7 mouse cellular contexts compared by ENCODE assay signal in the genomic region with DNA sequence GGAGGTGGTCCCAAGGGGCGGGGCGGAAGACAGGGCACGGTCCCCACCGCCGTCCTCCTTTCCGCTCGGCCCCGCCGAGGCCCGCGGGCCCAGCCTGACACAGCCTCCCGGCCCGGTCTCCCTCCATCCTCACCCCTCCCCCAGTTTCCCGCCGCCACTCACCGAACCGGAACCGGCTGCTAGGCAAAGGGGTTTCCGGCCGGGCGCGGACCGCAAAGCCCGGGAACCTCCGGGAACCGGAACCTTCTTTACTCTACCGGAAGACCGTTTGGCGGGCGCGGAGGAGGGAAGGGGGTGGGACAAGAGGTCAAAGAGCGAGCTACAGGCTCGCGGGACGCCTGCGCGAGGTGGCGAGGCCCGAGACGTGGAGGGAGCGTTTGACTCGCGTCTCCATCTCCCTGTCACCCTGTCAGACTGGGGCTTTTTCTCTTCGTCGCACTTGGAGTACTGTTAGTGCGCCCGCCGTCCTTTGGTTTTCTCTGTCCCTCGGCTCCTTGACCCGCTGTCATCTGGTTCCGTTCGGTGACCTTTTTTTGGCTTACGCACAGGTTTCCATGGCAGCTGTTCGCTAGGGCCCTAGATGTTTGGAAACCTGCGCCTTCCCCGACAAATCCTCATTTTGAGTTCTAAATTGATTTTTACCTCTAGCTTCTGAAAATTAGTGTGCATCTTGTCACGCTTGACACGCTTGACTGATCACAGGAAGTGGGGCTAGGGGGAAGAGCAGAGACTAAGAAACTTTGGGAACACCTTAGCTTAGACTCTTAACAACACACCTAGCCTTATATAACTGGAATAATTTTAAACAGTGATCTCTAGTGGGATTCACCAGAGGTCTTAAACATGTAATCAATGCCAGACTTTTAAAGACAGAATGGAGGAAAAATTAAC. TPM values are rescaled to one million over a fixed set of nuclear protein-coding genes. Genes with fewer than 3 reads are reported as not detected.
DNase-seq lines count a peak whose midpoint lies in the region; ATAC-seq and TF ChIP-seq lines count a peak whose summit lies in the region.

A gene (minus strand): TSS at position 624 of the 891 bp plus-strand sequence.

- peak within 1 kb of the TSS; percentile 94 for H3K27ac ChIP-seq in intestine, postnatal 0 days (ENCODE audit: low read depth, low read length)
- peak within 1 kb of the TSS; percentile 95 for H3K27ac ChIP-seq in midbrain, embryonic 12.5 days (replicated peaks)
- peak within 1 kb of the TSS; percentile 98 for H3K27ac ChIP-seq in small intestine, adult 2 months (ENCODE audit: insufficient read depth, low read depth, low read length)

- peak; percentile 78; the same call in 1 of the 2 replicates for TF ChIP-seq POLR2A in small intestine, adult 2 months (IDR thresholded peaks at IDR 0.05; ENCODE audit: low read depth, low read length)

- under 1% methylated on average over 57 of the region's 58 CpGs for WGBS in intestine, postnatal 0 days
- WGBS in midbrain, embryonic 12.5 days = under 1% methylated on average over 58 of the region's 58 CpGs
- WGBS in small intestine, adult 2 months = under 1% methylated on average over 58 of the region's 58 CpGs

- peak within 1 kb of the TSS; percentile 80 for H3K4me2 ChIP-seq in intestine, postnatal 0 days (replicated peaks; ENCODE audit: low read depth)
- H3K4me2 ChIP-seq in midbrain, embryonic 12.5 days (replicated peaks) = peak within 1 kb of the TSS; percentile 87

- H3K9me3 ChIP-seq in intestine, postnatal 0 days (ENCODE audit: control insufficient read depth) = no peaks in the 10 kb centered on the region
- no peaks in the 10 kb centered on the region for H3K9me3 ChIP-seq in midbrain, embryonic 12.5 days

- no peaks in the 10 kb centered on the region for H3K4me1 ChIP-seq in intestine, postnatal 0 days (replicated peaks; ENCODE audit: control insufficient read depth, insufficient read depth, low read length)
- peaks cover 21% of the 10 kb centered on the region for H3K4me1 ChIP-seq in midbrain, embryonic 12.5 days
- no peaks in the 10 kb centered on the region for H3K4me1 ChIP-seq in small intestine, adult 2 months (ENCODE audit: control insufficient read depth, insufficient read depth, insufficient read length, low read length)

- peak; percentile 94 for DNase-seq in adrenal gland, adult 2 months
- peak; percentile 72 for DNase-seq in embryo, embryonic 11.5 days (ENCODE audit: low read depth, low spot score)
- DNase-seq in gastrocnemius, postnatal 4 days (ENCODE audit: low spot score in 2 of 2) = peak; percentile 80 to 89
- DNase-seq in left cerebral cortex, postnatal 4 days = peak; percentile 92

- peak within 1 kb of the TSS; percentile 83 for H3K9ac ChIP-seq in intestine, postnatal 0 days (ENCODE audit: low read depth, low read length)
- H3K9ac ChIP-seq in midbrain, embryonic 12.5 days (replicated peaks) = peak within 1 kb of the TSS; percentile 87

- peak; percentile 89 for ATAC-seq in intestine, postnatal 0 days
- peak; percentile 88 for ATAC-seq in midbrain, embryonic 12.5 days (ENCODE audit: low FRiP score, low read depth)

- no peak for TF ChIP-seq CTCF in intestine, postnatal 0 days (IDR thresholded peaks at IDR 0.05; ENCODE audit: low read depth)
- TF ChIP-seq CTCF in small intestine, adult 2 months (IDR thresholded peaks at IDR 0.05; ENCODE audit: extremely low read depth, insufficient read length, insufficient replicate concordance, low read depth, low read length) = no peak

- no peaks in the 10 kb centered on the region for H3K27me3 ChIP-seq in intestine, postnatal 0 days (replicated peaks; ENCODE audit: control insufficient read depth, insufficient read depth, low read length)
- no peaks in the 10 kb centered on the region for H3K27me3 ChIP-seq in midbrain, embryonic 12.5 days
- H3K27me3 ChIP-seq in small intestine, adult 2 months (ENCODE audit: control insufficient read depth, insufficient read depth, low read length) = no peaks in the 10 kb centered on the region

- peak within 1 kb of the TSS; percentile 96 for H3K4me3 ChIP-seq in intestine, postnatal 0 days (ENCODE audit: low read depth, low read length)
- peak within 1 kb of the TSS; percentile 91 for H3K4me3 ChIP-seq in midbrain, embryonic 12.5 days
- H3K4me3 ChIP-seq in small intestine, adult 2 months (ENCODE audit: low read depth, low read length) = peak within 1 kb of the TSS; percentile 95

- H3K36me3 ChIP-seq in intestine, postnatal 0 days (ENCODE audit: control insufficient read depth, insufficient read depth) = peaks cover 6% of the 10 kb centered on the region; the same call in 1 of the 2 replicates
- peaks cover 1% of the 10 kb centered on the region for H3K36me3 ChIP-seq in midbrain, embryonic 12.5 days
- H3K36me3 ChIP-seq in small intestine, adult 2 months (ENCODE audit: control insufficient read depth, insufficient read depth, low read length) = no peaks in the 10 kb centered on the region

- intact Hi-C loops in left cerebral cortex, postnatal 4 days (cut with DNase I) = loop anchor here (2.0 kb wide), 1 partner anchor 59 kb away; no protein-coding TSS in a partner anchor

RNA-seq across cellular contexts. Expression of the gene that starts here (rescaled TPM):
- total RNA-seq in adrenal gland, adult 2 months (2021) = 10 to 100 TPM; 15.7 to 16.5 TPM
- polyA plus RNA-seq in adrenal gland, adult 2 months (2012; rRNA removed) = 4.1 and 5.1 TPM in 2 replicates
- total RNA-seq in gastrocnemius, postnatal 4 days (2021) = 10 to 100 TPM; 17.7 to 21.7 TPM
- polyA plus RNA-seq in intestine, postnatal 0 days (2015; fragmentation: Nextera tagmentation; extraction: Ambion mirVana) = 7.3 and 8.6 TPM in 2 replicates
- 10 to 100 TPM; 20.2 to 20.6 TPM for total RNA-seq in left cerebral cortex, postnatal 4 days (2021)
- polyA plus RNA-seq in midbrain, embryonic 12.5 days (2016; fragmentation: Nextera tagmentation; extraction: Ambion mirVana) = 41.4 and 41.6 TPM in 2 replicates
- polyA plus RNA-seq in small intestine, adult 2 months (2012; rRNA removed) = 3.2 and 5.5 TPM in 2 replicates

Comparison
In these comparisons a context has a peak if more than half of its experiments do, and no peak if none do; other contexts are left out.
1. Peak in every context shown above with its lines: DNase-seq, ATAC-seq, H3K4me3 ChIP-seq and H3K27ac ChIP-seq.